Mouse (Mus musculus): ENCODE data around the gene Rasgef1b. TPM values are rescaled to one million over a fixed set of nuclear protein-coding genes. Genes with fewer than 3 reads are reported as not detected.

The Rasgef1b gene
- polyA plus RNA-seq, 1 experiment from 2014 or later, result 33.9 TPM

DNA sequence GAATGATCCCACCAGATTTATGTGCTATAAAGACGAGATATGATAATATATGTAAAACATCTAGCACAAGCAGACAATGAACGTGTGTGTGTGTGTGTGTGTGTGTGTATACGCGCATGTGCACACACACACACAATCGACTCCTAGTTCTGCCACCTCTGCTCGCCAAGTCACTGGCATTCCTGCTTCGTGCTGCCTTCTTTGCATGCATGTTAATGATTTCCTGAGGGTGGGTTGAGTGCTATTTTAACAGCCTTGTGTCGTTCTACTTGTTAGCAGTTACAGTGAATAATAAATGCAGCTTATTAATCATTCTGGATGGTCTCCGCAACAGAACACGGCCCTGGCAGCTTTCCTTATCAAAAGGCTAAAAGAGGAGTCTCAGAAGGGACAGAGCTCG is 129.5 kb downstream of the Rasgef1b start:
- H3K9ac ChIP-seq (replicated peaks; ENCODE audit: low read depth), result no peak overlapping the region
- no peaks in the 10 kb centered on the region for H3K36me3 ChIP-seq (ENCODE audit: insufficient read depth, low read length)
- no peaks in the 10 kb centered on the region for H3K4me1 ChIP-seq (ENCODE audit: insufficient read depth, low read depth, low read length)
- 58% methylated on average over 11 of the region's 11 CpGs for WGBS
- ATAC-seq (no peak), DNase-seq (ENCODE audit: low spot score) (no peak)
- no peak for TF ChIP-seq EP300 (IDR thresholded peaks at IDR 0.05)
- TF ChIP-seq CTCF (IDR thresholded peaks at IDR 0.05), result no peak
- no peaks in the 10 kb centered on the region for H3K9me3 ChIP-seq (ENCODE audit: low read length)
- no peak overlapping the region for H3K4me3 ChIP-seq (ENCODE audit: low read depth, low read length)
- no peaks in the 10 kb centered on the region for H3K27me3 ChIP-seq (replicated peaks; ENCODE audit: insufficient read depth, low read length)
- no peak overlapping the region for H3K27ac ChIP-seq (ENCODE audit: low read length)
- no peak overlapping the region for H3K4me2 ChIP-seq (replicated peaks; ENCODE audit: low read depth, low read length)

DNA sequence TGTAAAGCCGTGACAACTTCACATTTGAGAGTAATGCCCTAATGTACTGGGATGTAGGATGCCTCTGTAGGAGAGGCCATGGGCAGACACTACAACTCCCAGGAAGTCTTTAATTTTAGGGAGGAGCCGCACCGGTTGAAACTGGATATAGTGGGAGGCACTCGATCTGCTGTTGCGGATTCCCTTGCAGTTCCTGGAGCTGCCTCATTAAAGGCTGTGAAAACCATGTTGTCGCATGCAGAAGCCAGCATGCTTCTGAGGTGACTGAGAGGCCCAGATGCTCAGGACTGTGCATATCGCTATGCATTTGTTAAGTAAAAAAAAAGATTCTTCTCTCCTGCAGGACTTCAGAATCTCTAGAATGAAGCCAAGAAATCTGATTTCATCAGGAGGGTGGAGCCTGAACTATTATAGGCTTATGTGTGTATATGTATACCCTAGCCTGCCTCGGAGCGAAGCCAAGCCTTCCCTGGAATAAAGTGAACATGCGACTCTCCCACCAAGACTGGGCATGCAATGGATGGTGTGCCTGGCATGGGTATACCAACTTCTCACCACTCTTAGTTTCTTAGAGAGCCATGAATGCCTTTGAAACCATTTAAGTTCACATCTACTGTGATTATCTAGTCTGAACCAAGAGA is 130.3 kb downstream of the Rasgef1b start:
- Histone ChIP-seq H3K27me3 (replicated peaks; ENCODE audit: insufficient read depth, low read length) (no peaks in the 10 kb centered on the region), H3K4me1 (ENCODE audit: insufficient read depth, low read depth, low read length) (no peaks in the 10 kb centered on the region), H3K9ac (replicated peaks; ENCODE audit: low read depth) (no peak overlapping the region), H3K4me2 (replicated peaks; ENCODE audit: low read depth, low read length) (no peak overlapping the region), H3K4me3 (ENCODE audit: low read depth, low read length) (no peak overlapping the region), H3K27ac (ENCODE audit: low read length) (no peak overlapping the region), H3K9me3 (ENCODE audit: low read length) (no peaks in the 10 kb centered on the region), H3K36me3 (ENCODE audit: insufficient read depth, low read length) (no peaks in the 10 kb centered on the region)
- WGBS, result 46% methylated on average over 10 of the region's 10 CpGs
- no peak for ATAC-seq
- peak; percentile 19 for DNase-seq (ENCODE audit: low spot score)
- TF ChIP-seq CTCF (IDR thresholded peaks at IDR 0.05) (no peak), EP300 (IDR thresholded peaks at IDR 0.05) (no peak)

DNA sequence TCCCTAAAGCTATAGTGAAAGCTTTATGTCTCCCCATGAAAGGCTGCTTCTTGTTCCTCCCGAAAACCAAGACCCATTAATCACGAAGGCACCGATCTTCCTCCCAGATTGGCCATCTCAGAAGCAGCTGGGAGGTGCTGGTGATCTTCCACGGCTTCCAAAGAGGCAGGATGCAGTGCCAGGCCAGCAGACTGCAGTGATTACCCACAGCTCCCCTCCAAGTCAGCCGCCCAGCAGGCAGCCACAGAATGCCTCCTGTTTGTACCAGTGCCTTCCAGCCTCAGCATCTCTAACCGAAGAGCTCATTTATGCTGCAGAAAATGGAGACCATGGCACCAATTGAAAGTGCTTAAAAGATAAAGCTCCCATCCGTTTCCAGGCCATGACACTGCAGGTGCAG is 131.2 kb downstream of the Rasgef1b start:
- H3K9me3 ChIP-seq (ENCODE audit: low read length), result no peaks in the 10 kb centered on the region
- DNase-seq (ENCODE audit: low spot score), result no peak
- H3K36me3 ChIP-seq (ENCODE audit: insufficient read depth, low read length), result no peaks in the 10 kb centered on the region
- H3K4me1 ChIP-seq (ENCODE audit: insufficient read depth, low read depth, low read length), result no peaks in the 10 kb centered on the region
- no peak for ATAC-seq
- no peak overlapping the region for H3K9ac ChIP-seq (replicated peaks; ENCODE audit: low read depth)
- WGBS, result 42% methylated on average over 7 of the region's 7 CpGs
- TF ChIP-seq CTCF (IDR thresholded peaks at IDR 0.05), result no peak
- TF ChIP-seq EP300 (IDR thresholded peaks at IDR 0.05), result no peak
- no peaks in the 10 kb centered on the region for H3K27me3 ChIP-seq (replicated peaks; ENCODE audit: insufficient read depth, low read length)
- H3K4me3 ChIP-seq (ENCODE audit: low read depth, low read length), result no peak overlapping the region
- H3K4me2 ChIP-seq (replicated peaks; ENCODE audit: low read depth, low read length), result no peak overlapping the region
- H3K27ac ChIP-seq (ENCODE audit: low read length), result no peak overlapping the region

DNA sequence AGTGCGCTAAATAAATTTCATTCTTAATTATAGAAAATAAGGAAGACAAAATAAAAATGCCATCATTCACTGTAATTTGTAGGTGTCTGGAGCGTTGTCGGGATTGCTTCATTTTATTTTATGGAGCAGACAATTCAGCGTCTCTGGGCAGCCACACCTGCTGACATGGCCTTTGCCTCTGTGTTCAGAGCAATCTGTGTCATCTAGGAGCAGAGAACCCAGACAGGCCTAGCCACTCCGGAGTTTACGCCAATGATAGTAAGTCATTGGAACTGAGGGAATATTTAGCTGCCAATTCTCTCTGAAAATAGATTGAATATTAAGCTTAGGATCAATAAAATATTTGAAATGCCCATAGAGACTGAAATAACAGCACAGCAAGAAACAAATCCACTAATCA is 137.5 kb downstream of the Rasgef1b start:
- DNase-seq (ENCODE audit: low spot score) (no peak), ATAC-seq (no peak)
- no peaks in the 10 kb centered on the region for H3K27me3 ChIP-seq (replicated peaks; ENCODE audit: insufficient read depth, low read length)
- TF ChIP-seq CTCF (IDR thresholded peaks at IDR 0.05), result no peak
- TF ChIP-seq EP300 (IDR thresholded peaks at IDR 0.05), result no peak
- H3K4me2 ChIP-seq (replicated peaks; ENCODE audit: low read depth, low read length), result no peak overlapping the region
- no peak overlapping the region for H3K27ac ChIP-seq (ENCODE audit: low read length)
- no peaks in the 10 kb centered on the region for H3K36me3 ChIP-seq (ENCODE audit: insufficient read depth, low read length)
- no peak overlapping the region for H3K4me3 ChIP-seq (ENCODE audit: low read depth, low read length)
- H3K4me1 ChIP-seq (ENCODE audit: insufficient read depth, low read depth, low read length), result no peaks in the 10 kb centered on the region
- no peaks in the 10 kb centered on the region for H3K9me3 ChIP-seq (ENCODE audit: low read length)
- 81% methylated on average over 6 of the region's 6 CpGs for WGBS
- no peak overlapping the region for H3K9ac ChIP-seq (replicated peaks; ENCODE audit: low read depth)

DNA sequence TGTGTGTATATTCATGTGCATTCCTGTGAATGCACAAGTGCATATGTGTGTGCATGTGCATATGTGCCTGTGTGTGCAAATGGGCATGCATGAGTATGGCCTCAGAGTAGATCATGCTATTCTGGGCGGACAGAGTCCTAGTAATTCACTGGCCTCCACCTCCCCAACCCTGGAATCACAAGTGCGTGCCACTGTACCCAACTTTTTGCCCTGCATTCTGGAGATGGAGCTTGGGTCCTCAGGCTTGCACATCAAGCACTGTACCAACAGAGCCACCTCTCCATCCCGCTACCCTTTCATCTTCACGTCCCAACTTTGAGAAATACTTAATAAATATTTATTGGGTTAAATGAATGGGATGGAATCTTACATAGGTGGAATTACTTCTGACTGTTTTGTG is 138.3 kb downstream of the Rasgef1b start:
- 91% methylated on average over 4 of the region's 4 CpGs for WGBS
- H3K9me3 ChIP-seq (ENCODE audit: low read length), result no peaks in the 10 kb centered on the region
- no peak overlapping the region for H3K9ac ChIP-seq (replicated peaks; ENCODE audit: low read depth)
- H3K27me3 ChIP-seq (replicated peaks; ENCODE audit: insufficient read depth, low read length), result no peaks in the 10 kb centered on the region
- H3K36me3 ChIP-seq (ENCODE audit: insufficient read depth, low read length), result no peaks in the 10 kb centered on the region
- no peak for TF ChIP-seq EP300 (IDR thresholded peaks at IDR 0.05)
- TF ChIP-seq CTCF (IDR thresholded peaks at IDR 0.05), result no peak
- H3K27ac ChIP-seq (ENCODE audit: low read length), result no peak overlapping the region
- DNase-seq (ENCODE audit: low spot score) (no peak), ATAC-seq (no peak)
- no peak overlapping the region for H3K4me3 ChIP-seq (ENCODE audit: low read depth, low read length)
- no peak overlapping the region for H3K4me2 ChIP-seq (replicated peaks; ENCODE audit: low read depth, low read length)
- H3K4me1 ChIP-seq (ENCODE audit: insufficient read depth, low read depth, low read length), result no peaks in the 10 kb centered on the region

DNA sequence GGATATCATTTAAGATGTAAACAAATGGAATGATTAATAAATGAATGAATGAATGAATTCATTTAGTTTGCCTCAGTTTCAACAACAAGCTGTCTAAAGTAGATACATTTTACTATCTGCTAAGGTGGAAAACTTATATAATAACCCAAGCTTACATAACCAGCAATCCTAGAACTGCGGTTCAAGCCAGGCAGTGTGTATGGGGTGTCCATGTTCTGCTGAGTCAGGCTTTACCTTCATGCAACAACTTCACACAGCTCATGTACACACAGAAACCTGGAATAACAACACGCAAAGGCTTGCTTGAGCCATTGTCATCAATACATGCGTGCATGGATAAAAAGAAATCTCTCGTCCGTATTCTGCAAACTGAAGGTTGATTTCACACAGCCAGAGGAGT is 140.9 kb downstream of the Rasgef1b start:
- no peak overlapping the region for H3K4me2 ChIP-seq (replicated peaks; ENCODE audit: low read depth, low read length)
- ATAC-seq (no peak), DNase-seq (ENCODE audit: low spot score) (no peak)
- H3K9me3 ChIP-seq (ENCODE audit: low read length), result no peaks in the 10 kb centered on the region
- H3K27me3 ChIP-seq (replicated peaks; ENCODE audit: insufficient read depth, low read length), result no peaks in the 10 kb centered on the region
- no peak overlapping the region for H3K4me3 ChIP-seq (ENCODE audit: low read depth, low read length)
- H3K27ac ChIP-seq (ENCODE audit: low read length), result no peak overlapping the region
- TF ChIP-seq CTCF (IDR thresholded peaks at IDR 0.05) (no peak), EP300 (IDR thresholded peaks at IDR 0.05) (no peak)
- no peak overlapping the region for H3K9ac ChIP-seq (replicated peaks; ENCODE audit: low read depth)
- no peaks in the 10 kb centered on the region for H3K4me1 ChIP-seq (ENCODE audit: insufficient read depth, low read depth, low read length)
- H3K36me3 ChIP-seq (ENCODE audit: insufficient read depth, low read length), result no peaks in the 10 kb centered on the region
- WGBS, result 92% methylated on average over 5 of the region's 5 CpGs

DNA sequence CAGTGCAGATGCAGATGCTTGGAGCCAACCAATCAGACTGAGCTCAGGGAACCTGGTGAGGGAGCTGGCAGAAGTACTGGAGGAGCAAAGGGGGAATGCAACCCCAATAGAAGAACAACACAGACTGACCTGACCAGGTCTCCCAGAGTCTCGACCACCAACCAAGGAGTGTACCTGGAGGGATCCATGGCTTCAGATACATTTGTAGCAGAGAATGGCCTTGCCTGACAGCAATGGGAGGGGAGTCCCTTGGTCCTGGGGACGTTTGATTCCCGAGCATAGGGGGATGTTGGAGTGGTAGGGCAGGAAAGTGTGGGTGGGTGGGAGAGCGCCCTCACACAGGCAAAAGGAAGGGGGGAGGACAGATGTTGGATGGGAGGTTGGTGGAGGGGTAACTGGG is 141.3 kb downstream of the Rasgef1b start:
- WGBS, result 58% methylated on average over 4 of the region's 4 CpGs
- DNase-seq (ENCODE audit: low spot score) (no peak), ATAC-seq (no peak)
- no peak for TF ChIP-seq CTCF (IDR thresholded peaks at IDR 0.05)
- no peaks in the 10 kb centered on the region for H3K36me3 ChIP-seq (ENCODE audit: insufficient read depth, low read length)
- H3K4me3 ChIP-seq (ENCODE audit: low read depth, low read length), result no peak overlapping the region
- no peak overlapping the region for H3K9ac ChIP-seq (replicated peaks; ENCODE audit: low read depth)
- no peaks in the 10 kb centered on the region for H3K4me1 ChIP-seq (ENCODE audit: insufficient read depth, low read depth, low read length)
- no peaks in the 10 kb centered on the region for H3K27me3 ChIP-seq (replicated peaks; ENCODE audit: insufficient read depth, low read length)
- H3K9me3 ChIP-seq (ENCODE audit: low read length), result no peaks in the 10 kb centered on the region
- no peak overlapping the region for H3K4me2 ChIP-seq (replicated peaks; ENCODE audit: low read depth, low read length)
- no peak overlapping the region for H3K27ac ChIP-seq (ENCODE audit: low read length)

Measured in lung, postnatal 0 days (tissue).